Mouse (Mus musculus): ENCODE results near the gene Amph.

DNA sequence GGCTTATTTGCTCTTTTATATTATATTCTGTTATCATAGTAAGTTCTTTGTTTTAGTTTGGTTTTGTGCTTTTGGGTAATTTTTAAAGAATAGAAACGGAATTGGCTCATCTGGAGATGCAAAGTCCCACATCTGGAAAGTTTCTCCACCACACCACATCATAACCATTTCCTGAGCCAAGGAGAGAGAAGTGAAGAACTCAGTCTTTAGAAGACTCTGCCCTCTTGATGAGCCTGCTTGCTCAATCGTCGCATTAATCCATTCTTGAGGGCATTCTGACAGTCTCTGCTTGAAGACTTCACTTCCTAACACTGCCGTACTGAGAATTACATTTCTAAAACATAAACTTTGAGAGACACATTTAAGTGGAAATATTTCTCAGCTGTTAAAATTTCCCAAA lies 133.9 kb downstream of the Amph start:
- no peak for TF ChIP-seq POLR2A (IDR thresholded peaks at IDR 0.05; ENCODE audit: low read depth, low read length)
- no peak for TF ChIP-seq CTCF (conservative IDR thresholded peaks at IDR 0.05; ENCODE audit: insufficient read depth, insufficient read length, low read depth, low read length)
